Mouse (Mus musculus) v-Abl transformed pro-B cells (cell line): ENCODE measurements around the gene Aktip.

ENCODE experiments used
- in situ Hi-C, 2 experiments: fragments of 400-800 bp; cut with MboI; formaldehyde crosslinking; loops; one replicate each; pipeline ENCODE4 v1.15.1; 2025; ENCODE audit not compliant: unreplicated experiment in 2 of 2

Gene Aktip

GRCm38 (mm10) chr8:91069834-91070233 lies 129.9 kb downstream of the Aktip start, which contains the start of gene Rbl2:
Gene Rbl2, plus strand, starts transcription at chr8:91070057.
- in situ Hi-C loops: no loop called here

DNA sequence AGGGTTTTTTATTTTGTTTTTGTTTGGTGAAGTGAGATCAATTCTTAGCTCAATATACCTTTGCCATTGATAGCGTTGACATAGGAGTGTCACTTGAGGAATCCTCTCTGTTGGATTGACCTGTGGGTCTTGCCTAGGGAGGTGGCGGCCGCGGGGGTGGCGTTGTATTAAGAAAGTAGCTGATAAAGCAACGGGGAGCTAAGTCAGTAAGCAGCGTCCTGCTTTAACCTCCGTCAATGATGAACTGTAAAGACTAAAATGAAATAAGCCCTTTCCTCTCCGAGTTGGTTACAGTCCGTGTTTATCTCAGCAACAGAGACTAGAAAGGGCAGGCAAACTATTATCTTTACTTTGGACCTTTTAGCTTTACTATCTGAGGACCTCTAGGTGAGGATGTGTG lies 130.4 kb downstream of the Aktip start:
- in situ Hi-C loops: no loop called here

GRCm38 (mm10) chr8:91065179-91065578 lies 134.6 kb downstream of the Aktip start:
- in situ Hi-C loops: no loop called here
